ENCODE assay signal across 11 mouse cellular contexts in genomic region chr15:82069898-82070297, GRCm38 (mm10). TPM values are rescaled to one million over a fixed set of nuclear protein-coding genes. Genes with fewer than 3 reads are reported as not detected.
A peak's percentile ranks its signal among the peaks of the same experiment; 100 is the strongest.
DNase-seq lines count a peak whose midpoint lies in the region; ATAC-seq and TF ChIP-seq lines count a peak whose summit lies in the region.
"Had no signal": no experiment of that assay in that cellular context is flagged by ENCODE, and none has a peak within 500 bp of the region (broad histone marks: within the 10 kb centered on the region; RNA-seq: fewer than 3 reads in every experiment).

TSS of gene Mei1 (plus strand) at chr15:82069996.

- no peak for ATAC-seq in liver, embryonic 11.5 days (replicated peaks; ENCODE audit: low FRiP score)
- no peak for ATAC-seq in liver, embryonic 12.5 days
- ATAC-seq in hindbrain, embryonic 14.5 days (ENCODE audit: low FRiP score), result no peak
- no peak for ATAC-seq in neural tube, embryonic 13.5 days (ENCODE audit: low read depth)
- no peak for ATAC-seq in erythroblast, adult 5-6 weeks (replicated peaks; ENCODE audit: low FRiP score, poor library complexity, severe bottlenecking)
- no peak for ATAC-seq in lung, postnatal 0 days

- no peaks in the 10 kb centered on the region for H3K36me3 ChIP-seq in liver, embryonic 11.5 days (ENCODE audit: control insufficient read depth, insufficient read depth, low read length)
- no peaks in the 10 kb centered on the region for H3K36me3 ChIP-seq in liver, embryonic 12.5 days
- no peaks in the 10 kb centered on the region for H3K36me3 ChIP-seq in embryonic facial prominence, embryonic 10.5 days (replicated peaks)
- H3K36me3 ChIP-seq in hindbrain, embryonic 14.5 days (replicated peaks; ENCODE audit: control insufficient read depth, insufficient read depth), result no peaks in the 10 kb centered on the region
- no peaks in the 10 kb centered on the region for H3K36me3 ChIP-seq in neural tube, embryonic 13.5 days
- no peaks in the 10 kb centered on the region for H3K36me3 ChIP-seq in lung, postnatal 0 days (ENCODE audit: insufficient read depth, low read length)
- H3K36me3 ChIP-seq: liver, embryonic 15.5 days had no signal

- no peaks in the 10 kb centered on the region for H3K9me3 ChIP-seq in liver, embryonic 11.5 days (ENCODE audit: control insufficient read depth, low read length)
- no peaks in the 10 kb centered on the region for H3K9me3 ChIP-seq in liver, embryonic 12.5 days (replicated peaks)
- no peaks in the 10 kb centered on the region; the same call in 1 of the 2 replicates for H3K9me3 ChIP-seq in embryonic facial prominence, embryonic 10.5 days
- H3K9me3 ChIP-seq in hindbrain, embryonic 14.5 days (ENCODE audit: control insufficient read depth, low read length), result no peaks in the 10 kb centered on the region
- H3K9me3 ChIP-seq in neural tube, embryonic 13.5 days, result no peaks in the 10 kb centered on the region
- no peaks in the 10 kb centered on the region for H3K9me3 ChIP-seq in lung, postnatal 0 days (ENCODE audit: low read length)
- H3K9me3 ChIP-seq: liver, embryonic 15.5 days had no signal

- peak within 1 kb of the TSS; percentile 21 for H3K4me2 ChIP-seq in liver, embryonic 11.5 days
- H3K4me2 ChIP-seq in liver, embryonic 12.5 days, result no peak within 1 kb of the TSS
- H3K4me2 ChIP-seq in hindbrain, embryonic 14.5 days (replicated peaks), result peak within 1 kb of the TSS; percentile 39
- peak within 1 kb of the TSS; percentile 39 for H3K4me2 ChIP-seq in neural tube, embryonic 13.5 days
- no peak within 1 kb of the TSS for H3K4me2 ChIP-seq in lung, postnatal 0 days (replicated peaks; ENCODE audit: low read depth, low read length)
- H3K4me2 ChIP-seq: liver, embryonic 15.5 days had no signal

- no peak within 1 kb of the TSS for H3K9ac ChIP-seq in liver, embryonic 11.5 days (ENCODE audit: low read depth, low read length)
- no peak within 1 kb of the TSS for H3K9ac ChIP-seq in liver, embryonic 12.5 days
- no peak within 1 kb of the TSS for H3K9ac ChIP-seq in hindbrain, embryonic 14.5 days
- no peak within 1 kb of the TSS for H3K9ac ChIP-seq in neural tube, embryonic 13.5 days
- no peak within 1 kb of the TSS for H3K9ac ChIP-seq in lung, postnatal 0 days (replicated peaks; ENCODE audit: low read depth)
- H3K9ac ChIP-seq: liver, embryonic 15.5 days had no signal

- H3K27ac ChIP-seq in liver, embryonic 11.5 days (ENCODE audit: low read depth, low read length), result no peak within 1 kb of the TSS
- no peak within 1 kb of the TSS for H3K27ac ChIP-seq in liver, embryonic 12.5 days
- no peak within 1 kb of the TSS for H3K27ac ChIP-seq in embryonic facial prominence, embryonic 10.5 days (replicated peaks)
- no peak within 1 kb of the TSS for H3K27ac ChIP-seq in hindbrain, embryonic 14.5 days
- no peak within 1 kb of the TSS for H3K27ac ChIP-seq in neural tube, embryonic 13.5 days (replicated peaks)
- no peak within 1 kb of the TSS for H3K27ac ChIP-seq in lung, postnatal 0 days (ENCODE audit: low read length)
- H3K27ac ChIP-seq: liver, embryonic 15.5 days had no signal

- H3K4me3 ChIP-seq in liver, embryonic 11.5 days (ENCODE audit: low read depth, low read length), result no peak within 1 kb of the TSS
- no peak within 1 kb of the TSS for H3K4me3 ChIP-seq in liver, embryonic 12.5 days
- peak within 1 kb of the TSS; percentile 41 for H3K4me3 ChIP-seq in embryonic facial prominence, embryonic 10.5 days
- peak within 1 kb of the TSS; percentile 15 for H3K4me3 ChIP-seq in hindbrain, embryonic 14.5 days (replicated peaks; ENCODE audit: low read length)
- H3K4me3 ChIP-seq in neural tube, embryonic 13.5 days, result peak within 1 kb of the TSS; percentile 13; the same call in 1 of the 2 replicates
- no peak within 1 kb of the TSS for H3K4me3 ChIP-seq in lung, postnatal 0 days (ENCODE audit: low read depth, low read length)
- H3K4me3 ChIP-seq: liver, embryonic 15.5 days had no signal

- no peak for TF ChIP-seq CTCF in lung, postnatal 0 days (IDR thresholded peaks at IDR 0.05)

- peaks cover 37% of the 10 kb centered on the region for H3K27me3 ChIP-seq in liver, embryonic 11.5 days (replicated peaks; ENCODE audit: control insufficient read depth, insufficient read depth, low read length)
- peaks cover 80% of the 10 kb centered on the region for H3K27me3 ChIP-seq in liver, embryonic 12.5 days (replicated peaks)
- H3K27me3 ChIP-seq in embryonic facial prominence, embryonic 10.5 days (replicated peaks; ENCODE audit: low read depth, poor library complexity, severe bottlenecking), result peaks cover 64% of the 10 kb centered on the region
- peaks cover 31% of the 10 kb centered on the region for H3K27me3 ChIP-seq in hindbrain, embryonic 14.5 days (ENCODE audit: control insufficient read depth, insufficient read depth, low read length)
- peaks cover 55% of the 10 kb centered on the region for H3K27me3 ChIP-seq in neural tube, embryonic 13.5 days
- H3K27me3 ChIP-seq in lung, postnatal 0 days (replicated peaks; ENCODE audit: insufficient read depth, low read length), result peaks cover 10% of the 10 kb centered on the region; the same call in 1 of the 2 replicates

- no peak for TF ChIP-seq EP300 in lung, postnatal 0 days (IDR thresholded peaks at IDR 0.05)

- 21% methylated on average over 40 of the region's 40 CpGs for WGBS in liver, embryonic 11.5 days
- 23% methylated on average over 40 of the region's 40 CpGs for WGBS in liver, embryonic 12.5 days (ENCODE audit: insufficient replicate concordance)
- 26% methylated on average over 40 of the region's 40 CpGs for WGBS in embryonic facial prominence, embryonic 10.5 days
- WGBS in hindbrain, embryonic 14.5 days, result 20% methylated on average over 40 of the region's 40 CpGs
- WGBS in neural tube, embryonic 13.5 days, result 26% methylated on average over 40 of the region's 40 CpGs
- WGBS in lung, postnatal 0 days, result 16% methylated on average over 36 of the region's 40 CpGs

- no peak for DNase-seq in liver, embryonic 11.5 days (ENCODE audit: low spot score)
- DNase-seq in embryonic facial prominence, embryonic 10.5 days (ENCODE audit: low spot score), result peak; percentile 30
- DNase-seq in hindbrain, embryonic 14.5 days (ENCODE audit: low spot score), result no peak
- DNase-seq in urinary bladder, adult 18-20 months (ENCODE audit: low spot score in 2 of 2), result no peak
- no peak for DNase-seq in lung, postnatal 0 days (ENCODE audit: low spot score)
- DNase-seq: cerebellum, adult 8-10 months had no signal

- no peaks in the 10 kb centered on the region for H3K4me1 ChIP-seq in liver, embryonic 11.5 days (replicated peaks; ENCODE audit: control insufficient read depth, insufficient read depth, low read length)
- no peaks in the 10 kb centered on the region for H3K4me1 ChIP-seq in liver, embryonic 12.5 days
- H3K4me1 ChIP-seq in embryonic facial prominence, embryonic 10.5 days, result peaks cover 9% of the 10 kb centered on the region
- no peaks in the 10 kb centered on the region for H3K4me1 ChIP-seq in hindbrain, embryonic 14.5 days (replicated peaks; ENCODE audit: control insufficient read depth, insufficient read depth, low read length)
- H3K4me1 ChIP-seq in neural tube, embryonic 13.5 days (replicated peaks), result 0 out of 2 replicates have a peak, but pooled peaks cover 4% of the 10 kb centered on the region
- H3K4me1 ChIP-seq in lung, postnatal 0 days (ENCODE audit: insufficient read depth, low read depth, low read length), result no peaks in the 10 kb centered on the region
- H3K4me1 ChIP-seq: liver, embryonic 15.5 days had no signal

RNA-seq across cellular contexts. Expression of gene Mei1, which starts in this region (rescaled TPM):
- not detected in 2 replicates for polyA plus RNA-seq in liver, embryonic 11.5 days (2014; fragmentation: Nextera tagmentation; extraction: Ambion mirVana)
- polyA plus RNA-seq in liver, embryonic 12.5 days (2016; fragmentation: Nextera tagmentation; extraction: Ambion mirVana), result not detected in 2 replicates
- 0.14 TPM in 1 of 2 replicates, not detected in the other for polyA plus RNA-seq in embryonic facial prominence, embryonic 10.5 days (2016; fragmentation: Nextera tagmentation; extraction: Ambion mirVana)
- 0.08 and 0.09 TPM in 2 replicates for polyA plus RNA-seq in hindbrain, embryonic 14.5 days (2014; fragmentation: Nextera tagmentation; extraction: Ambion mirVana)
- 0.04 TPM in 1 of 2 replicates, not detected in the other for polyA plus RNA-seq in neural tube, embryonic 13.5 days (2015; fragmentation: Nextera tagmentation; extraction: Ambion mirVana)
- not detected in 2 replicates for total RNA-seq in erythroblast, adult 5-6 weeks (2015; ENCODE audit: low replicate concordance)
- not detected in 2 replicates for total RNA-seq in erythroblast, adult 5-6 weeks (2017; ENCODE audit: low replicate concordance)
- not detected in 2 replicates for polyA plus RNA-seq in lung, postnatal 0 days (2015; fragmentation: Nextera tagmentation; extraction: Ambion mirVana)
- polyA plus RNA-seq: liver, embryonic 15.5 days; spleen, adult 2 months had no signal

Comparison
In these comparisons a context has a peak if more than half of its experiments do, and no peak if none do; other contexts are left out.
1. H3K4me2 ChIP-seq: peak in liver, embryonic 11.5 days (single experiment), hindbrain, embryonic 14.5 days (single experiment) and neural tube, embryonic 13.5 days (single experiment); none in liver, embryonic 12.5 days (single experiment) and lung, postnatal 0 days (single experiment).
2. Peak in DNase-seq and H3K4me3 ChIP-seq in embryonic facial prominence, embryonic 10.5 days; RNA of the gene not detected or under 1 TPM.
3. H3K4me3 ChIP-seq: peak in hindbrain, embryonic 14.5 days (single experiment) and neural tube, embryonic 13.5 days (single experiment); none in liver, embryonic 11.5 days (single experiment), liver, embryonic 12.5 days (single experiment) and lung, postnatal 0 days (single experiment).